Mouse (Mus musculus) kidney, postnatal 36 days (tissue): ENCODE data around the gene Golph3l.
"Not testable (repeated sequence)": the region's sequence is repeated elsewhere in the genome, so short reads cannot be mapped to it uniquely, and the experiment has no call there.

Source experiments
- DNase-seq, 2 experiments: peaks; one replicate each; pipeline ENCODE4 v3.0.0; 2021 to 2022; ENCODE audit warnings: mixed read lengths in 2 of 2

Golph3l gene

GRCm38 (mm10) chr3:95588604-95589086, at the start of gene Golph3l:
Gene Golph3l, plus strand, starts transcription at chr3:95588934.
- peak; percentile 94 to 99 for DNase-seq

GRCm38 (mm10) chr3:95538936-95539335, 49.8 kb upstream of the Golph3l start:
- DNase-seq = no peak

- no peak for DNase-seq
Observed at GRCm38 (mm10) chr3:95539837-95540236, 48.9 kb upstream of the Golph3l start.

GRCm38 (mm10) chr3:95541186-95541585, 47.5 kb upstream of the Golph3l start:
- DNase-seq = not testable (repeated sequence)

- DNase-seq = no peak
Observed at GRCm38 (mm10) chr3:95542171-95542570, 46.6 kb upstream of the Golph3l start.

- DNase-seq = no peak
Observed at GRCm38 (mm10) chr3:95542981-95543380, 45.8 kb upstream of the Golph3l start.

- no peak for DNase-seq
Observed at GRCm38 (mm10) chr3:95550176-95550575, 38.6 kb upstream of the Golph3l start.

- no peak for DNase-seq
Observed at GRCm38 (mm10) chr3:95553986-95554385, 34.7 kb upstream of the Golph3l start.

GRCm38 (mm10) chr3:95559437-95559836, 29.3 kb upstream of the Golph3l start, which contains the start of gene Hormad1:
Gene Hormad1, plus strand, starts transcription at chr3:95559677.
- DNase-seq = no peak

GRCm38 (mm10) chr3:95560738-95561137, 28.0 kb upstream of the Golph3l start:
- DNase-seq = no peak

GRCm38 (mm10) chr3:95561826-95562225, 26.9 kb upstream of the Golph3l start:
- DNase-seq = no peak

GRCm38 (mm10) chr3:95569585-95569984, 19.1 kb upstream of the Golph3l start:
- no peak for DNase-seq

- no peak for DNase-seq
Observed at GRCm38 (mm10) chr3:95587754-95588603, 755 bp upstream of the Golph3l start.

GRCm38 (mm10) chr3:95598734-95599133, 10.0 kb downstream of the Golph3l start:
- DNase-seq = no peak

- no peak for DNase-seq
Observed at GRCm38 (mm10) chr3:95601287-95601686, 12.6 kb downstream of the Golph3l start.

GRCm38 (mm10) chr3:95606096-95606495, 17.4 kb downstream of the Golph3l start:
- DNase-seq = peak; percentile 21 to 60

- no peak for DNase-seq
Observed at GRCm38 (mm10) chr3:95609195-95609594, 20.5 kb downstream of the Golph3l start.

- DNase-seq = no peak
Observed at GRCm38 (mm10) chr3:95613996-95614395, 25.3 kb downstream of the Golph3l start.

GRCm38 (mm10) chr3:95618511-95618910, 29.8 kb downstream of the Golph3l start:
- DNase-seq = no peak

- no peak for DNase-seq
Observed at GRCm38 (mm10) chr3:95621241-95621640, 32.5 kb downstream of the Golph3l start.

GRCm38 (mm10) chr3:95622421-95622820, 33.7 kb downstream of the Golph3l start:
- not testable (repeated sequence) for DNase-seq

GRCm38 (mm10) chr3:95623551-95623950, 34.8 kb downstream of the Golph3l start:
- DNase-seq = no peak

GRCm38 (mm10) chr3:95623991-95624515, 35.3 kb downstream of the Golph3l start:
- not testable (repeated sequence) for DNase-seq
